Mouse (Mus musculus) cerebellum, postnatal 4 days (tissue): ENCODE measurements around the gene Mia.
A peak's percentile ranks its signal among the peaks of the same experiment; 100 is the strongest.

Experiments used
- DNase-seq, 2 experiments: peaks; one replicate each; pipeline ENCODE4 v3.0.0; 2022; ENCODE audit warnings: low spot score in 2 of 2, mixed read lengths in 1 of 2

The Mia gene

GRCm38 (mm10) chr7:27161744-27162143 is 19.2 kb downstream of the Mia start:
- DNase-seq: no peak

DNA sequence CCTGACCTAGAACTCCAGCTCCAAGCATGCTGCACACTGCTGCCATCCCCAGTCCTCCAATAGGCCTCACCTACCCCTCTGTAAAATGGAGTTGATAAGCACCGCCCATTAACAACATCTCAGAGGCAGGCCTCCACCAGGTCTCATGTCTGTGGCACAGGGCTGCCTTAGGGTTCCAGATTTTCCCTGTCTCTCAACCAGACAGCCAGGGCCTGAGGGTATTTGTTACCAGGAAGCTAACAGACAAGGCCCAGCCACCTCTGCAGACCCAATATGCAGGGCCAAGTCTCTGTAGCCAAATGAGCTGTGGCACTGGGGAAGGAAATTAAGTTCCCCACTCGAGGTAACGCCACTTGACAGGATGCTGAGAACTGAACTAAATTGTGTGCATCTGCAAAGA is 20.0 kb downstream of the Mia start:
- no peak for DNase-seq

- DNase-seq: peak; percentile 81 to 90
Measured at GRCm38 (mm10) chr7:27159882-27160281, 21.1 kb downstream of the Mia start.

GRCm38 (mm10) chr7:27159256-27159655 is 21.7 kb downstream of the Mia start:
- no peak for DNase-seq

- no peak for DNase-seq
Measured at GRCm38 (mm10) chr7:27158171-27158570, 22.8 kb downstream of the Mia start.

- DNase-seq: no peak
Measured at GRCm38 (mm10) chr7:27156005-27156404, 25.0 kb downstream of the Mia start.

DNA sequence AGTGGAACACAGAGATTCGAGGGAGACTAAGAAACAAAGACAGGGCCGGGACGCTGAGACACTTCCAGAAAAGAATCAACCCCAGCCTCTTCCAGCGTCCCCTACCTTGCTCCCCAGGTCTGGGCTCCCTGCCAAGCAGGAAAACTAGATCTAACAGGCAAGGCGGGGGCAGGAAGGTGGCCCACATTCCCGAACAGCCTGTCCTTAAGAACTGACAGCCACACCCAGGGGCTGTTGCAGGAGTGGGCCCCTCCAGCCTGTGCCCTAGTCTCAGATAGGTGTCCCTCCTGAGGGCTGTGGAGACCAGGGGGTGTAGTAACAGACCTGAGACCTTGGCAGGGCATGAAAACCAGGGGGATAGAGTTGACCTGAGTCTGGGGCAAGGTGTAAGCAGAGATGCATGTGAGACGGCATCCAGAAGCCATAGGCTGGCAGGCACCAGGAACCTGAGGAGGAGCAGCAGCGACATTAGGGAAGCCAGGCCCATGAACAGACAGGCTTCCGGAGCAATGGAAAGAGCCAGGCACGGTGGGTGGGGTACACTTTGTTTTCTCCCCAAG is 27.7 kb downstream of the Mia start, which contains the start of gene Cyp2t4:
Cyp2t4 (plus strand) TSS at position 510 of the 560 bp plus-strand sequence.
- DNase-seq: no peak

- DNase-seq: no peak
Measured at GRCm38 (mm10) chr7:27136410-27136996, 44.5 kb downstream of the Mia start.

DNA sequence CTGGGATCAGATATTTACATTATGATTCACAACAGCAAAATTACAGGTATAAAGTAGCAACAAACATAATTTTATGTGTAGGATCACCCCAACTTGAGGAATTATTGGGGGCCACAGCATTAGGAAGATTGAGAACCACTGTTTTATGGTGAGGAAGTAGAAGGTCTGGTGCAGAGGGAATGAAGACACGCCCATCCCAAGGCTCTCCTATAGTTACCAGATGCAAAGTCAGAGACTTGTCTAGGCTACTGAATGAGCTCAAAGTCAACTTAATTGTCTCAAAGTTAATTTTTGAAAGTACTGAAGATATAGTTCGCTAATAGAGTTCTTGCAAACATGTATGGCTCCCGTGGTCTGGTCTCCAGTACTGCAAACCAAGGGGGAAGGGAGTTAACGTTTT is 47.2 kb downstream of the Mia start:
- no peak for DNase-seq

DNA sequence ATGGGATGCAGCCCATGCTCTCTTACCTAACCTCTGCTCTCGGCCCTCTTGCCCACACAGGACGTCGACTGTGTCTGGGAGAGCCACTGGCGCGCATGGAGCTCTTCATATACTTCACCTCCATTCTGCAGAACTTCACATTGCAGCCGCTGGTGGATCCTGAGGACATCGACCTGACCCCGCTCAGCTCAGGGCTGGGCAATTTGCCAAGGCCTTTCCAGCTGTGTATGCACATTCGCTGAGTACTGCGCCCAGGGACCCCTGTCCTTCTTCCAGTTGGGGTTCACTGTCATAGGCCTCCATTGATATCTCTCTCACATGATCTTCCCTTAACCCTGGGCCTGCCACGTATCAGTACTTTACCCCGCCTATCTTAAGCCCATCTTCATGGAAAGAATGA is 47.8 kb downstream of the Mia start:
- DNase-seq: no peak

DNA sequence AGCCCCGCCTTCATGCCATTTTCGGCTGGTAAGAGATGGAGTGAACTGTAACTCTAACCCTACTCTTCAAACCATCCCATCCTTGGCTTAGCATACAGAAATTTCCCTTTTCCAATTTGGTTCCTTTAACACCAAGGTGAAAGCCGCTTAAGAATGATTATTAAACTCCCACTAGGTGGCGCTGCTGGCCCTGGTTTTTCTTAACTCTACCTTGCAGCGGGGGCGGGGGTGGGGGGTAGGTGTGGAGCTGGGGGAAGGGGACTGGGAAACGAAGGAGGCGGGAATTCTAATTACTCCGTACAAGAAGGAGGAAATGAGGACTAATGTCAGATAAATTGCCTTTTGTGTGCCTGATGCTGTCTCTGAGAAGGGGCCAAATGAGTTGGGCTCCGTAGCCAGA is 48.4 kb downstream of the Mia start:
- DNase-seq: peak; percentile 46 to 59

DNA sequence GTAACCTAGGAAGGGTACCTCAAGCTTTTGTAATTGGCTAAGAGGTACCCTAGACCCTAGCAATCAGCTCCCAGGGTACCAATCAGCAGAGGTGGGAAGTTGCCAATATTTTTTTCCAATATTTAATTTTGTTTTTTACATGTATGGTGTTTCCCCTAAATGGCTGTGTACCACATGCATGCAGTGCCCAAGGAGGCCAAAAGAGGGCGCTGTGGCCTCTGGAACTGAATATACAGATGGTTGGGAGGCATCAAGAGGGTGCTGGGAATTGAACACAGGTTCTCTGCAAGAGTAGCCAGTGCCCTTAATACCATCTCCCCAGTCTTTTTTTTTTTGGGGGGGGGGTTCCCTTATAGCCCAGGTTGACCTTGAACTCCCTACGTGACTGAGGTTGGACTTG is 49.6 kb downstream of the Mia start:
- no peak for DNase-seq

DNA sequence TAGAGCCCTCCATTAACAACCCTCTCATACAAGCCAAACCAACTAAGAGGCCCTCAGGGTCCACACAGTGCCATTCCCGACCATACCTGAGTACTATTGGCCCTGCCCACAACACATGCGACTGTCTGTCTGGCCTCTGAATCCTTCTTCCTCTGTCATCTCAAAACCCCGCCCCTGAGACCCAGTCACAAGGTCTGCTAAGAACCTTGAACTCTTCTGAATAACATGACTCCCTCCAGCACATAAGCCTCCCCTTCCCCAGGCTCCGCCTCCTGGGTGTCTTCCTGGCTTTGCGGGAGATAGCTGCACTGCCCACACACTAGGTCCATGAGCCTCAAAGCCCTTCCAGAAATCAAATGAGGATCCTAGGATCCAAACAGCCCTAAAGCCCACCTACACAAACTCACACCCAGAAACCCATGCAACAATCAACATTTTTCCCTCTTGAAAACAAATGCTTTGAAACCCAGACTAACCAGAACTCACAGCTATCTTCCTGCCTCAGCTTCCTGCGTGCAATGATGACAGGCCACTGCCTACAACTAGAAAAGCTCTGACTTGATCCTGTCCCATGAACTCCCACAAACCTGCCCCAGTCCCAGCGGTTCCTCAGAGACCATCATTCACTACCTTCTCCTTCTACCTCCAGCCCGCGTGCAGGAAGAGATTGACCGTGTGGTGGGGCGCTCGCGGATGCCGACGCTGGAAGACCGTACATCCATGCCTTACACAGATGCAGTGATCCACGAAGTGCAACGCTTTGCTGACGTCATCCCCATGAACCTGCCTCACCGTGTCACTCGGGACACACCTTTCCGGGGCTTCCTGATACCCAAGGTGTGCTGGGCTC is 50.2 kb downstream of the Mia start:
- DNase-seq: no peak

DNA sequence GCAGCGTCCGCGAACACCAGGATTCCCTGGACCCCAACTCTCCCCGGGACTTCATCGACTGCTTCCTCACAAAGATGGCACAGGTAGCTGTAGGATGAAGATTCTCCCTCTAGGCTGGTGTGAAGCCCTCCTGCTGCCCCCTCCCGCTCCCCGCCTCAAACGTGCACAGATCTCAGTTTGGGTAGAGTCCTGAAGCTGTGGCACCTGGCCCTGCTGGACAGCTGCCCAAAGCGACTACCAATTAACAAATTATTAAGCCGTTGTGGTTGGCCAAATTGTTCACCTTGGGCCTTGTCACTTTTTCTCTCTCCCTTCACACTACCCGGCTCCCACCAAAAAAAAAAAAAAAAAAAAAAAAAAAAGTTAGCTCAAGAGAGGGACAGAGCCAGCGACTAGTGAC is 51.1 kb downstream of the Mia start:
- no peak for DNase-seq
